Mouse (Mus musculus): Measurements from ENCODE around the gene Foxj3. TPM values are rescaled to one million over a fixed set of nuclear protein-coding genes. Genes with fewer than 3 reads are reported as not detected.
A peak's percentile ranks its signal among the peaks of the same experiment; 100 is the strongest.
"Not testable (repeated sequence)": the region's sequence is repeated elsewhere in the genome, so short reads cannot be mapped to it uniquely, and the experiment has no call there.

Gene Foxj3
- polyA plus RNA-seq, 1 experiment from 2014 or later: 31.6 TPM

- Histone ChIP-seq H3K4me1 (ENCODE audit: control insufficient read depth, insufficient read depth, low read length) (no peaks in the 10 kb centered on the region), H3K27me3 (ENCODE audit: control insufficient read depth, insufficient read depth, low read length) (no peaks in the 10 kb centered on the region), H3K9me3 (ENCODE audit: control insufficient read depth, low read length) (no peaks in the 10 kb centered on the region), H3K36me3 (ENCODE audit: control insufficient read depth, insufficient read depth, low read length) (peaks cover 48% of the 10 kb centered on the region), H3K9ac (replicated peaks; ENCODE audit: low read length) (no peak overlapping the region), H3K27ac (replicated peaks; ENCODE audit: low read depth, low read length) (peak overlapping the region; percentile 14; the same call in 1 of the 2 replicates), H3K4me2 (ENCODE audit: low read length) (no peak overlapping the region), H3K4me3 (replicated peaks; ENCODE audit: low read depth, low read length) (no peak overlapping the region)
- 72% methylated on average over 3 of the region's 3 CpGs for WGBS
- DNase-seq: no peak
- no peak for ATAC-seq (ENCODE audit: low FRiP score, low TSS enrichment)
Observed at GRCm38 (mm10) chr4:119626876-119627275, 90.1 kb downstream of the Foxj3 start.

GRCm38 (mm10) chr4:119627317-119627716 is 90.5 kb downstream of the Foxj3 start:
- no peaks in the 10 kb centered on the region for H3K9me3 ChIP-seq (ENCODE audit: control insufficient read depth, low read length)
- H3K27me3 ChIP-seq (ENCODE audit: control insufficient read depth, insufficient read depth, low read length): no peaks in the 10 kb centered on the region
- no peak for ATAC-seq (ENCODE audit: low FRiP score, low TSS enrichment)
- H3K27ac ChIP-seq (replicated peaks; ENCODE audit: low read depth, low read length): peak overlapping the region; percentile 14; the same call in 1 of the 2 replicates
- H3K9ac ChIP-seq (replicated peaks; ENCODE audit: low read length): no peak overlapping the region
- no peak overlapping the region for H3K4me3 ChIP-seq (replicated peaks; ENCODE audit: low read depth, low read length)
- H3K4me1 ChIP-seq (ENCODE audit: control insufficient read depth, insufficient read depth, low read length): no peaks in the 10 kb centered on the region
- no peak for DNase-seq
- peaks cover 44% of the 10 kb centered on the region for H3K36me3 ChIP-seq (ENCODE audit: control insufficient read depth, insufficient read depth, low read length)
- 75% methylated on average over 4 of the region's 4 CpGs for WGBS
- H3K4me2 ChIP-seq (ENCODE audit: low read length): no peak overlapping the region

GRCm38 (mm10) chr4:119628363-119628762 is 91.6 kb downstream of the Foxj3 start:
- ATAC-seq (ENCODE audit: low FRiP score, low TSS enrichment); H3K4me1 ChIP-seq (ENCODE audit: control insufficient read depth, insufficient read depth, low read length); H3K4me2 ChIP-seq (ENCODE audit: low read length); DNase-seq; H3K27ac ChIP-seq (replicated peaks; ENCODE audit: low read depth, low read length); H3K27me3 ChIP-seq (ENCODE audit: control insufficient read depth, insufficient read depth, low read length); H3K9ac ChIP-seq (replicated peaks; ENCODE audit: low read length); H3K4me3 ChIP-seq (replicated peaks; ENCODE audit: low read depth, low read length); H3K9me3 ChIP-seq (ENCODE audit: control insufficient read depth, low read length): not testable (repeated sequence)
- WGBS: 64% methylated on average over 4 of the region's 4 CpGs
- H3K36me3 ChIP-seq (ENCODE audit: control insufficient read depth, insufficient read depth, low read length): peaks cover 35% of the 10 kb centered on the region; the same call in 1 of the 2 replicates

GRCm38 (mm10) chr4:119631115-119631919 is 94.5 kb downstream of the Foxj3 start:
- no peak for ATAC-seq (ENCODE audit: low FRiP score, low TSS enrichment)
- Histone ChIP-seq H3K9me3 (ENCODE audit: control insufficient read depth, low read length) (no peaks in the 10 kb centered on the region), H3K9ac (replicated peaks; ENCODE audit: low read length) (no peak overlapping the region), H3K4me3 (replicated peaks; ENCODE audit: low read depth, low read length) (no peak overlapping the region), H3K36me3 (ENCODE audit: control insufficient read depth, insufficient read depth, low read length) (peaks cover 21% of the 10 kb centered on the region; the same call in 1 of the 2 replicates), H3K4me1 (ENCODE audit: control insufficient read depth, insufficient read depth, low read length) (no peaks in the 10 kb centered on the region), H3K27me3 (ENCODE audit: control insufficient read depth, insufficient read depth, low read length) (no peaks in the 10 kb centered on the region), H3K4me2 (ENCODE audit: low read length) (no peak overlapping the region), H3K27ac (replicated peaks; ENCODE audit: low read depth, low read length) (no peak overlapping the region)
- WGBS: 82% methylated on average over 11 of the region's 11 CpGs
- DNase-seq: peak; percentile 76

- DNase-seq (no peak), ATAC-seq (ENCODE audit: low FRiP score, low TSS enrichment) (no peak)
- no peak overlapping the region for H3K27ac ChIP-seq (replicated peaks; ENCODE audit: low read depth, low read length)
Observed at GRCm38 (mm10) chr4:119632721-119633120, 95.9 kb downstream of the Foxj3 start.

GRCm38 (mm10) chr4:119633342-119633741 is 96.5 kb downstream of the Foxj3 start:
- H3K9me3 ChIP-seq (ENCODE audit: control insufficient read depth, low read length): no peaks in the 10 kb centered on the region
- H3K4me1 ChIP-seq (ENCODE audit: control insufficient read depth, insufficient read depth, low read length): no peaks in the 10 kb centered on the region
- H3K4me3 ChIP-seq (replicated peaks; ENCODE audit: low read depth, low read length): no peak overlapping the region
- H3K9ac ChIP-seq (replicated peaks; ENCODE audit: low read length): no peak overlapping the region
- H3K27me3 ChIP-seq (ENCODE audit: control insufficient read depth, insufficient read depth, low read length): no peaks in the 10 kb centered on the region
- H3K36me3 ChIP-seq (ENCODE audit: control insufficient read depth, insufficient read depth, low read length): peaks cover 19% of the 10 kb centered on the region; the same call in 1 of the 2 replicates
- ATAC-seq (ENCODE audit: low FRiP score, low TSS enrichment): no peak
- WGBS: 49% methylated on average over 7 of the region's 7 CpGs
- H3K27ac ChIP-seq (replicated peaks; ENCODE audit: low read depth, low read length): no peak overlapping the region
- no peak overlapping the region for H3K4me2 ChIP-seq (ENCODE audit: low read length)
- peak; percentile 12 for DNase-seq

More at GRCm38 (mm10) chr4:119632721-119633120, 95.9 kb downstream of the Foxj3 start:
- H3K9me3 ChIP-seq (ENCODE audit: control insufficient read depth, low read length): no peaks in the 10 kb centered on the region
- H3K4me3 ChIP-seq (replicated peaks; ENCODE audit: low read depth, low read length): no peak overlapping the region
- no peaks in the 10 kb centered on the region for H3K4me1 ChIP-seq (ENCODE audit: control insufficient read depth, insufficient read depth, low read length)
- peaks cover 19% of the 10 kb centered on the region; the same call in 1 of the 2 replicates for H3K36me3 ChIP-seq (ENCODE audit: control insufficient read depth, insufficient read depth, low read length)
- no peak overlapping the region for H3K4me2 ChIP-seq (ENCODE audit: low read length)
- WGBS: 63% methylated on average over 7 of the region's 7 CpGs
- H3K9ac ChIP-seq (replicated peaks; ENCODE audit: low read length): no peak overlapping the region
- no peaks in the 10 kb centered on the region for H3K27me3 ChIP-seq (ENCODE audit: control insufficient read depth, insufficient read depth, low read length)

- Histone ChIP-seq H3K27ac (replicated peaks; ENCODE audit: low read depth, low read length) (no peak overlapping the region), H3K9me3 (ENCODE audit: control insufficient read depth, low read length) (no peaks in the 10 kb centered on the region), H3K9ac (replicated peaks; ENCODE audit: low read length) (no peak overlapping the region), H3K27me3 (ENCODE audit: control insufficient read depth, insufficient read depth, low read length) (no peaks in the 10 kb centered on the region), H3K4me1 (ENCODE audit: control insufficient read depth, insufficient read depth, low read length) (no peaks in the 10 kb centered on the region), H3K4me3 (replicated peaks; ENCODE audit: low read depth, low read length) (no peak overlapping the region), H3K4me2 (ENCODE audit: low read length) (no peak overlapping the region), H3K36me3 (ENCODE audit: control insufficient read depth, insufficient read depth, low read length) (peaks cover 18% of the 10 kb centered on the region; the same call in 1 of the 2 replicates)
- no peak for DNase-seq
- WGBS: 87% methylated on average over 3 of the region's 3 CpGs
- ATAC-seq (ENCODE audit: low FRiP score, low TSS enrichment): no peak
Observed at GRCm38 (mm10) chr4:119633948-119634347, 97.1 kb downstream of the Foxj3 start.

- 70% methylated on average over 6 of the region's 6 CpGs for WGBS
- Histone ChIP-seq H3K9me3 (ENCODE audit: control insufficient read depth, low read length) (no peaks in the 10 kb centered on the region), H3K4me3 (replicated peaks; ENCODE audit: low read depth, low read length) (no peak overlapping the region), H3K4me2 (ENCODE audit: low read length) (no peak overlapping the region), H3K27me3 (ENCODE audit: control insufficient read depth, insufficient read depth, low read length) (no peaks in the 10 kb centered on the region), H3K36me3 (ENCODE audit: control insufficient read depth, insufficient read depth, low read length) (peaks cover 8% of the 10 kb centered on the region; the same call in 1 of the 2 replicates), H3K4me1 (ENCODE audit: control insufficient read depth, insufficient read depth, low read length) (no peaks in the 10 kb centered on the region), H3K9ac (replicated peaks; ENCODE audit: low read length) (no peak overlapping the region), H3K27ac (replicated peaks; ENCODE audit: low read depth, low read length) (no peak overlapping the region)
- DNase-seq (peak; percentile 15), ATAC-seq (ENCODE audit: low FRiP score, low TSS enrichment) (no peak)
Observed at GRCm38 (mm10) chr4:119634908-119635660, 98.3 kb downstream of the Foxj3 start.

Measured in midbrain, embryonic 14.5 days (tissue).